Mouse (Mus musculus): ENCODE measurements around the gene 1190002N15Rik. TPM values are rescaled to one million over a fixed set of nuclear protein-coding genes. Genes with fewer than 3 reads are reported as not detected.

Gene 1190002N15Rik
- total and polyA plus RNA-seq, 2 experiments: 10.0 to 21.8 TPM

- DNase-seq (ENCODE audit: extremely low read depth, low read depth, low spot score): peak; percentile 61
- Histone ChIP-seq H3K4me3 (ENCODE audit: insufficient read depth, low read depth, low read length) (no peak overlapping the region), H3K9ac (ENCODE audit: low read depth, low read length) (no peak overlapping the region), H3K27ac (replicated peaks; ENCODE audit: insufficient read depth, low read depth, low read length) (no peak overlapping the region), H3K79me2 (ENCODE audit: control insufficient read depth, insufficient read depth, low read length) (peaks cover 14% of the 10 kb centered on the region; the same call in 1 of the 2 replicates), H3K27me3 (ENCODE audit: control insufficient read depth, insufficient read depth, low read length) (no peaks in the 10 kb centered on the region), H3K36me3 (ENCODE audit: control insufficient read depth, insufficient read depth, low read length) (peaks cover 14% of the 10 kb centered on the region), H3K4me1 (ENCODE audit: control insufficient read depth, insufficient read depth, low read length) (peaks cover 3% of the 10 kb centered on the region; the same call in 1 of the 2 replicates)
- 50% methylated on average over 7 of the region's 7 CpGs for WGBS
- TF ChIP-seq POLR2A (IDR thresholded peaks at IDR 0.05; ENCODE audit: extremely low read depth, insufficient read depth, low read length) (no peak), CTCF (IDR thresholded peaks at IDR 0.05; ENCODE audit: low read depth, low read length) (no peak)
Observed at GRCm38 (mm10) chr9:94526473-94526872, 11.4 kb downstream of the 1190002N15Rik start.

- no peaks in the 10 kb centered on the region; the same call in 1 of the 2 replicates for H3K36me3 ChIP-seq (ENCODE audit: control insufficient read depth, insufficient read depth, low read length)
- no peak overlapping the region for H3K27ac ChIP-seq (replicated peaks; ENCODE audit: insufficient read depth, low read depth, low read length)
- DNase-seq (ENCODE audit: extremely low read depth, low read depth, low spot score): no peak
- 86% methylated on average over 8 of the region's 8 CpGs for WGBS
- H3K4me1 ChIP-seq (ENCODE audit: control insufficient read depth, insufficient read depth, low read length): no peaks in the 10 kb centered on the region
- no peak overlapping the region for H3K9ac ChIP-seq (ENCODE audit: low read depth, low read length)
- H3K4me3 ChIP-seq (ENCODE audit: insufficient read depth, low read depth, low read length): no peak overlapping the region
- no peaks in the 10 kb centered on the region for H3K79me2 ChIP-seq (ENCODE audit: control insufficient read depth, insufficient read depth, low read length)
- H3K27me3 ChIP-seq (ENCODE audit: control insufficient read depth, insufficient read depth, low read length): no peaks in the 10 kb centered on the region
- TF ChIP-seq POLR2A (IDR thresholded peaks at IDR 0.05; ENCODE audit: extremely low read depth, insufficient read depth, low read length) (no peak), CTCF (IDR thresholded peaks at IDR 0.05; ENCODE audit: low read depth, low read length) (no peak)
Observed at GRCm38 (mm10) chr9:94512246-94512645, 25.6 kb downstream of the 1190002N15Rik start.

GRCm38 (mm10) chr9:94511139-94511538 is 26.7 kb downstream of the 1190002N15Rik start:
- H3K27me3 ChIP-seq (ENCODE audit: control insufficient read depth, insufficient read depth, low read length): no peaks in the 10 kb centered on the region
- no peak for TF ChIP-seq CTCF (IDR thresholded peaks at IDR 0.05; ENCODE audit: low read depth, low read length)
- TF ChIP-seq POLR2A (IDR thresholded peaks at IDR 0.05; ENCODE audit: extremely low read depth, insufficient read depth, low read length): no peak
- no peaks in the 10 kb centered on the region for H3K79me2 ChIP-seq (ENCODE audit: control insufficient read depth, insufficient read depth, low read length)
- H3K9ac ChIP-seq (ENCODE audit: low read depth, low read length): no peak overlapping the region
- DNase-seq (ENCODE audit: extremely low read depth, low read depth, low spot score): no peak
- no peak overlapping the region for H3K27ac ChIP-seq (replicated peaks; ENCODE audit: insufficient read depth, low read depth, low read length)
- H3K4me1 ChIP-seq (ENCODE audit: control insufficient read depth, insufficient read depth, low read length): no peaks in the 10 kb centered on the region
- H3K4me3 ChIP-seq (ENCODE audit: insufficient read depth, low read depth, low read length): no peak overlapping the region
- no peaks in the 10 kb centered on the region for H3K36me3 ChIP-seq (ENCODE audit: control insufficient read depth, insufficient read depth, low read length)

DNA sequence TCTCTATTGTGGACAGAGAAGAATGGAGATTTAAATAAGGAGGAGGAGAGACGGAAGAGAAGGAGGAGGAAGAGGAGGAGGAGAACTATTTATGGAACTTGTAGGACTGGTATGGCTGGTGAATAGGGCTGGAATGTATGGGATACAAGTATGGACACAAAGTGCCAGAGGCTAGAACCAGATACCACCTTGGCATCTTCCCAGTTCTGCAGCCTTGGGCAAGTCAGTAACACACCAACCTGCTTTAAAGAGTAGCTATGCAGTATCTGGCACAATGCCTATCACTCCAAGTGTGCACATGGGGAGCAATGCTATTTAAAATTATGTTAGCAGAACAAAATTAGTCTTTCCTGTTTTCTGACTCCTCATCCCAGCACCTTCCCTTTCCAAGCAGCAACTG is 30.9 kb downstream of the 1190002N15Rik start:
- no peaks in the 10 kb centered on the region for H3K36me3 ChIP-seq (ENCODE audit: control insufficient read depth, insufficient read depth, low read length)
- H3K79me2 ChIP-seq (ENCODE audit: control insufficient read depth, insufficient read depth, low read length): no peaks in the 10 kb centered on the region
- no peak for DNase-seq (ENCODE audit: extremely low read depth, low read depth, low spot score)
- 76% methylated on average over 1 of the region's 1 CpGs for WGBS
- no peak for TF ChIP-seq POLR2A (IDR thresholded peaks at IDR 0.05; ENCODE audit: extremely low read depth, insufficient read depth, low read length)
- TF ChIP-seq CTCF (IDR thresholded peaks at IDR 0.05; ENCODE audit: low read depth, low read length): no peak
- H3K27me3 ChIP-seq (ENCODE audit: control insufficient read depth, insufficient read depth, low read length): no peaks in the 10 kb centered on the region
- no peak overlapping the region for H3K27ac ChIP-seq (replicated peaks; ENCODE audit: insufficient read depth, low read depth, low read length)
- H3K9ac ChIP-seq (ENCODE audit: low read depth, low read length): no peak overlapping the region
- no peaks in the 10 kb centered on the region for H3K4me1 ChIP-seq (ENCODE audit: control insufficient read depth, insufficient read depth, low read length)
- no peak overlapping the region for H3K4me3 ChIP-seq (ENCODE audit: insufficient read depth, low read depth, low read length)

DNA sequence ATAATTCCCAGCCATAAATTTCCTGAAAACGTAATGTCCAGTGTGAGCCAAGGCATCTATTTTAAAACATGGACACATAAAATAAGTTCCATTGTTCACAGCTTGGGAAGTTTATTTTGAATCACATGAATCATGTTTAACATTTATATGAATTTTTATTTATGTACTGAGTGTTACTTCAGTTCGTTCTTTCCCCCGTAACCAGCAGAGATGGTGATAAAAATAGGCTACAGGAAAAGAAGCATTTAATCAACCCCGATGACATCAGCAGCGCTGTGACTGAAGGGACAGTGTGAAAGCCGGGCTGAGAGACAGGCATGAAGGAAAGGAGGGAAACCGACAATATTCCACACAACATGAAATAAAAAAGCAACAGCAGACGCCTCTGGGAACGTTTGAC is 46.4 kb downstream of the 1190002N15Rik start:
- no peaks in the 10 kb centered on the region for H3K27me3 ChIP-seq (ENCODE audit: control insufficient read depth, insufficient read depth, low read length)
- H3K4me1 ChIP-seq (ENCODE audit: control insufficient read depth, insufficient read depth, low read length): no peaks in the 10 kb centered on the region
- H3K9ac ChIP-seq (ENCODE audit: low read depth, low read length): no peak overlapping the region
- WGBS: 73% methylated on average over 9 of the region's 9 CpGs
- H3K27ac ChIP-seq (replicated peaks; ENCODE audit: insufficient read depth, low read depth, low read length): no peak overlapping the region
- no peaks in the 10 kb centered on the region for H3K79me2 ChIP-seq (ENCODE audit: control insufficient read depth, insufficient read depth, low read length)
- H3K4me3 ChIP-seq (ENCODE audit: insufficient read depth, low read depth, low read length): no peak overlapping the region
- H3K36me3 ChIP-seq (ENCODE audit: control insufficient read depth, insufficient read depth, low read length): no peaks in the 10 kb centered on the region
- DNase-seq (ENCODE audit: extremely low read depth, low read depth, low spot score): no peak
- TF ChIP-seq CTCF (IDR thresholded peaks at IDR 0.05; ENCODE audit: low read depth, low read length): no peak
- no peak for TF ChIP-seq POLR2A (IDR thresholded peaks at IDR 0.05; ENCODE audit: extremely low read depth, insufficient read depth, low read length)

- 90% methylated on average over 2 of the region's 2 CpGs for whole genome bisulfite sequencing
- H3K27me3 ChIP-seq (ENCODE audit: control insufficient read depth, insufficient read depth, low read length): no peaks in the 10 kb centered on the region
- DNase-seq (ENCODE audit: extremely low read depth, low read depth, low spot score): no peak
- no peak overlapping the region for H3K4me3 ChIP-seq (ENCODE audit: insufficient read depth, low read depth, low read length)
- no peaks in the 10 kb centered on the region for H3K4me1 ChIP-seq (ENCODE audit: control insufficient read depth, insufficient read depth, low read length)
- no peak overlapping the region for H3K27ac ChIP-seq (replicated peaks; ENCODE audit: insufficient read depth, low read depth, low read length)
- H3K79me2 ChIP-seq (ENCODE audit: control insufficient read depth, insufficient read depth, low read length): no peaks in the 10 kb centered on the region
- TF ChIP-seq CTCF (IDR thresholded peaks at IDR 0.05; ENCODE audit: low read depth, low read length): no peak
- TF ChIP-seq POLR2A (IDR thresholded peaks at IDR 0.05; ENCODE audit: extremely low read depth, insufficient read depth, low read length): no peak
- no peaks in the 10 kb centered on the region for H3K36me3 ChIP-seq (ENCODE audit: control insufficient read depth, insufficient read depth, low read length)
- no peak overlapping the region for H3K9ac ChIP-seq (ENCODE audit: low read depth, low read length)
Observed at GRCm38 (mm10) chr9:94487976-94488375, 49.9 kb downstream of the 1190002N15Rik start.
